Mouse (Mus musculus) CH12.LX (cell line): ENCODE measurements at regions not wholly inside any gene's neighbourhood (a gene's known extent, or its start where the extent isn't known, plus 50 kb on each side); places are given as distances from the start of the nearest gene placed in this dataset.

Source experiments
- DNase-seq: peaks from one replicate; pipeline ENCODE4 v3.0.0-alpha.2; 2013; ENCODE audit errors: extremely low read depth
- H3K27ac ChIP-seq: 2 replicates; pipeline ENCODE4 v1.5.1; 2012; ENCODE audit warnings: low read depth, mild to moderate bottlenecking, control low read depth, moderate library complexity; ENCODE audit not compliant: insufficient read depth
- H3K27me3 ChIP-seq: replicated peaks from 2 replicates; pipeline ENCODE3; 2012; ENCODE audit warnings: inconsistent platforms
- H3K36me3 ChIP-seq, 2 experiments: replicated peaks in 1 of 2; 2 replicates each; pipeline versions ENCODE3 to v1.6.1; 2012; ENCODE audit warnings: inconsistent platforms in 1 of 2, low read length in 1 of 2, mild to moderate bottlenecking in 1 of 2, mixed read lengths in 1 of 2, moderate library complexity in 1 of 2; ENCODE audit not compliant: control insufficient read depth in 1 of 2, insufficient read depth in 1 of 2
- H3K4me1 ChIP-seq, 2 experiments: 2 replicates each; pipeline ENCODE4 v1.6.1; 2012; ENCODE audit warnings: inconsistent platforms in 1 of 2, moderate library complexity in 1 of 2; ENCODE audit not compliant: insufficient read depth in 2 of 2, control insufficient read depth in 1 of 2
- H3K4me2 ChIP-seq: 2 replicates; pipeline ENCODE4 v1.6.1; 2012; ENCODE audit warnings: low read depth, mild to moderate bottlenecking, control low read depth; ENCODE audit not compliant: poor library complexity, insufficient read depth, severe bottlenecking
- H3K4me3 ChIP-seq, 3 experiments: fragments of 150-350 bp in 1 of 3; sonication (generic) in 1 of 3; replicated peaks in 1 of 3; 2 replicates each; pipeline versions ENCODE3 to v1.5.1; 2011 to 2012; ENCODE audit warnings: low read depth in 2 of 3, low read length in 2 of 3, mild to moderate bottlenecking in 2 of 3, moderate library complexity in 2 of 3, control low read depth in 1 of 3, improper control_type of control experiment in 1 of 3, inconsistent platforms in 1 of 3, mixed read lengths in 1 of 3; ENCODE audit not compliant: poor library complexity in 1 of 3
- H3K79me2 ChIP-seq: replicated peaks from 2 replicates; pipeline ENCODE4 v1.6.1; 2012; ENCODE audit warnings: mild to moderate bottlenecking, moderate library complexity; ENCODE audit not compliant: control insufficient read depth, poor library complexity, insufficient read depth, severe bottlenecking; ENCODE audit errors: extremely low read depth
- H3K9ac ChIP-seq: 2 replicates; pipeline ENCODE4 v1.6.1; 2012; ENCODE audit warnings: low read depth, mild to moderate bottlenecking, control low read depth, moderate library complexity; ENCODE audit not compliant: insufficient read depth
- H3K9me3 ChIP-seq: replicated peaks from 2 replicates; pipeline ENCODE3; 2012; ENCODE audit warnings: low read length, inconsistent platforms, mixed read lengths
- BHLHE40 ChIP-seq: IDR thresholded peaks from 2 replicates; pipeline ENCODE4 v1.6.1; 2011; ENCODE audit warnings: mild to moderate bottlenecking, low read depth, low read length, improper control_type of control experiment
- CHD1 ChIP-seq: IDR thresholded peaks from 2 replicates; pipeline ENCODE4 v1.6.1; 2012; ENCODE audit warnings: low read depth, low read length, improper control_type of control experiment, inconsistent platforms
- CTCF ChIP-seq, 2 experiments: IDR thresholded peaks in 1 of 2; conservative IDR thresholded peaks in 1 of 2; 2 replicates each; pipeline ENCODE4 v1.5.1; 2011 to 2012; ENCODE audit warnings: low read depth in 2 of 2, low read length in 2 of 2, improper control_type of control experiment in 1 of 2, inconsistent platforms in 1 of 2, mild to moderate bottlenecking in 1 of 2, moderate library complexity in 1 of 2
- E2F4 ChIP-seq: IDR thresholded peaks from 2 replicates; pipeline ENCODE4 v1.6.1; 2011; ENCODE audit warnings: low read depth, low read length, improper control_type of control experiment; ENCODE audit not compliant: insufficient replicate concordance
- EP300 ChIP-seq: IDR thresholded peaks from 2 replicates; pipeline ENCODE4 v1.6.1; 2011; ENCODE audit warnings: low read length, improper control_type of control experiment
- GABPA ChIP-seq: IDR thresholded peaks from 2 replicates; pipeline ENCODE4 v1.6.1; 2012; ENCODE audit warnings: low read depth, low read length, improper control_type of control experiment, inconsistent platforms; ENCODE audit not compliant: insufficient replicate concordance
- HCFC1 ChIP-seq: IDR thresholded peaks from 2 replicates; pipeline ENCODE4 v1.6.1; 2012; ENCODE audit warnings: low read depth, mild to moderate bottlenecking, inconsistent platforms, low read length, improper control_type of control experiment
- JUND ChIP-seq: conservative IDR thresholded peaks from 2 replicates; pipeline ENCODE4 v1.6.1; 2011; ENCODE audit warnings: low read depth, low read length, improper control_type of control experiment
- KAT2A ChIP-seq: IDR thresholded peaks from 2 replicates; pipeline ENCODE4 v1.6.1; 2012; ENCODE audit warnings: low read length, improper control_type of control experiment, inconsistent platforms; ENCODE audit not compliant: insufficient replicate concordance
- MAFK ChIP-seq: IDR thresholded peaks from 2 replicates; pipeline ENCODE4 v1.6.1; 2011; ENCODE audit warnings: low read length, improper control_type of control experiment; ENCODE audit not compliant: insufficient replicate concordance
- MAX ChIP-seq: IDR thresholded peaks from 2 replicates; pipeline ENCODE4 v1.6.1; 2011; ENCODE audit warnings: low read length, improper control_type of control experiment
- MEF2A ChIP-seq: IDR thresholded peaks from 2 replicates; pipeline ENCODE4 v1.6.1; 2014; ENCODE audit warnings: low read depth, mild to moderate bottlenecking, inconsistent platforms, low read length, improper control_type of control experiment, borderline replicate concordance
- MXI1 ChIP-seq: IDR thresholded peaks from 2 replicates; pipeline ENCODE4 v1.6.1; 2011; ENCODE audit warnings: mild to moderate bottlenecking, low read depth, low read length, improper control_type of control experiment
- MYC ChIP-seq: IDR thresholded peaks from 2 replicates; pipeline ENCODE4 v1.6.1; 2011; ENCODE audit warnings: low read depth, mild to moderate bottlenecking, improper control_type of control experiment, low read length
- NRF1 ChIP-seq: IDR thresholded peaks from 2 replicates; pipeline ENCODE4 v1.6.1; 2014; ENCODE audit warnings: low read depth, mild to moderate bottlenecking, inconsistent platforms, low read length, improper control_type of control experiment, moderate library complexity
- PAX5 ChIP-seq: IDR thresholded peaks from 2 replicates; pipeline ENCODE4 v1.6.1; 2012; ENCODE audit warnings: low read length, inconsistent platforms, mixed read lengths
- RAD21 ChIP-seq: IDR thresholded peaks from 2 replicates; pipeline ENCODE4 v1.6.1; 2011; ENCODE audit warnings: low read depth, mild to moderate bottlenecking, low read length, improper control_type of control experiment, moderate library complexity
- RCOR1 ChIP-seq: conservative IDR thresholded peaks from 2 replicates; pipeline ENCODE4 v1.6.1; 2012; ENCODE audit warnings: low read depth, mild to moderate bottlenecking, inconsistent platforms, low read length, improper control_type of control experiment
- SIN3A ChIP-seq: IDR thresholded peaks from 2 replicates; pipeline ENCODE4 v1.6.1; 2012; ENCODE audit warnings: low read length, improper control_type of control experiment, inconsistent platforms
- SMC3 ChIP-seq: IDR thresholded peaks from 2 replicates; pipeline ENCODE4 v1.6.1; 2011; ENCODE audit warnings: low read depth, low read length, improper control_type of control experiment
- TCF12 ChIP-seq: IDR thresholded peaks from 2 replicates; pipeline ENCODE4 v1.6.1; 2014; ENCODE audit warnings: low read depth, mild to moderate bottlenecking, inconsistent platforms, low read length, improper control_type of control experiment
- USF1 ChIP-seq: IDR thresholded peaks from 2 replicates; pipeline ENCODE4 v1.6.1; 2014; ENCODE audit warnings: low read depth, mild to moderate bottlenecking, inconsistent platforms, low read length, improper control_type of control experiment
- USF2 ChIP-seq: conservative IDR thresholded peaks from 2 replicates; pipeline ENCODE4 v1.6.1; 2011; ENCODE audit warnings: low read depth, low read length, improper control_type of control experiment
- ZC3H11A ChIP-seq: IDR thresholded peaks from 2 replicates; pipeline ENCODE4 v1.6.1; 2012; ENCODE audit warnings: low read depth, mild to moderate bottlenecking, inconsistent platforms, low read length, improper control_type of control experiment
- ZKSCAN1 ChIP-seq: IDR thresholded peaks from 2 replicates; pipeline ENCODE4 v1.6.1; 2012; ENCODE audit warnings: low read depth, inconsistent platforms, low read length, improper control_type of control experiment, borderline replicate concordance
- ZMIZ1 ChIP-seq: IDR thresholded peaks from 2 replicates; pipeline ENCODE4 v1.6.1; 2012; ENCODE audit warnings: low read depth, mild to moderate bottlenecking, inconsistent platforms, low read length, improper control_type of control experiment
- dilution Hi-C: fragments of 300-500 bp; cut with MboI; formaldehyde crosslinking; loops from 2 replicates; pipeline ENCODE4 v1.14.3; 2020; ENCODE audit warnings: low sequenced_read_pairs; ENCODE audit not compliant: extremely low pct_unique_long_range_greater_than_20kb, extremely low pct_ligation_motif_present
- in situ Hi-C: fragments of 300-500 bp; cut with MboI; formaldehyde crosslinking; loops from 3 replicates; pipeline ENCODE4 v1.14.3; 2019; ENCODE audit warnings: low sequenced_read_pairs, low pct_ligation_motif_present, low pct_unique_long_range_greater_than_20kb, mixed read lengths

GRCm38 (mm10) chr10:84048706-84049105, 326.0 kb downstream of the 1500009L16Rik start:
- Histone ChIP-seq H3K36me3 (no peaks in the 10 kb centered on the region), H3K4me2 (no peak overlapping the region), H3K9me3 (no peaks in the 10 kb centered on the region), H3K9ac (no peak overlapping the region), H3K4me3 (no peak overlapping the region), H3K4me1 (no peaks in the 10 kb centered on the region; a peak in 1 of 4 replicates), H3K79me2 (no peaks in the 10 kb centered on the region), H3K27ac (no peak overlapping the region), H3K27me3 (no peaks in the 10 kb centered on the region)
- dilution Hi-C loops (no loop called here), in situ Hi-C loops (no loop called here)
- DNase-seq = no peak
- no peak for TF ChIP-seq MXI1
- TF ChIP-seq USF2 = no peak
- TF ChIP-seq TCF12 = no peak
- no peak for TF ChIP-seq SIN3A
- no peak for TF ChIP-seq SMC3
- TF ChIP-seq MAX = no peak
- no peak for TF ChIP-seq ZMIZ1
- TF ChIP-seq ZKSCAN1 = no peak
- no peak for TF ChIP-seq USF1
- no peak for TF ChIP-seq RCOR1
- no peak for TF ChIP-seq JUND
- TF ChIP-seq GABPA = no peak
- no peak for TF ChIP-seq NRF1
- TF ChIP-seq MAFK = no peak

GRCm38 (mm10) chr10:84052696-84053095, 330.0 kb downstream of the 1500009L16Rik start:
- H3K9ac ChIP-seq = no peak overlapping the region
- no peak overlapping the region for H3K4me2 ChIP-seq
- peaks cover 8 to 26% of the 10 kb centered on the region in 2 experiments for H3K4me1 ChIP-seq
- no peak overlapping the region for H3K27ac ChIP-seq
- TF ChIP-seq NRF1 (no peak), ZKSCAN1 (no peak), KAT2A (no peak), ZC3H11A (no peak), PAX5 (no peak), MEF2A (no peak), SIN3A (no peak), RAD21 (no peak), EP300 (no peak), MYC (no peak), BHLHE40 (no peak), CTCF (conservative IDR thresholded peaks at IDR 0.05 in 1 of 2, IDR thresholded peaks at IDR 0.05 in 1 of 2; ENCODE audit: low read depth in 2 of 2, low read length in 2 of 2) (no peak), HCFC1 (no peak), MAX (no peak), E2F4 (no peak), CHD1 (no peak), RCOR1 (no peak)
- in situ Hi-C loops = no loop called here
- no peak overlapping the region for H3K4me3 ChIP-seq
- no peaks in the 10 kb centered on the region for H3K9me3 ChIP-seq
- no peaks in the 10 kb centered on the region for H3K27me3 ChIP-seq
- H3K79me2 ChIP-seq = no peaks in the 10 kb centered on the region
- no peak for DNase-seq
- no peaks in the 10 kb centered on the region for H3K36me3 ChIP-seq
- dilution Hi-C loops = no loop called here
